Mouse (Mus musculus) small intestine, adult 2 months (tissue): ENCODE measurements around the gene Sprr1b.

ENCODE experiments used
- CTCF ChIP-seq: fragments of 200-500 bp; IDR thresholded peaks from 2 replicates; pipeline ENCODE4 v1.5.1; 2012; ENCODE audit warnings: low read depth, mild to moderate bottlenecking, control low read depth, inconsistent platforms, low read length, moderate library complexity, mixed read lengths; ENCODE audit not compliant: insufficient replicate concordance, insufficient read length; ENCODE audit errors: extremely low read depth
- POLR2A ChIP-seq: fragments of 200-500 bp; IDR thresholded peaks from 2 replicates; pipeline ENCODE4 v1.6.1; 2012; ENCODE audit warnings: low read depth, mild to moderate bottlenecking, control low read depth, inconsistent platforms, low read length, moderate library complexity

DNA sequence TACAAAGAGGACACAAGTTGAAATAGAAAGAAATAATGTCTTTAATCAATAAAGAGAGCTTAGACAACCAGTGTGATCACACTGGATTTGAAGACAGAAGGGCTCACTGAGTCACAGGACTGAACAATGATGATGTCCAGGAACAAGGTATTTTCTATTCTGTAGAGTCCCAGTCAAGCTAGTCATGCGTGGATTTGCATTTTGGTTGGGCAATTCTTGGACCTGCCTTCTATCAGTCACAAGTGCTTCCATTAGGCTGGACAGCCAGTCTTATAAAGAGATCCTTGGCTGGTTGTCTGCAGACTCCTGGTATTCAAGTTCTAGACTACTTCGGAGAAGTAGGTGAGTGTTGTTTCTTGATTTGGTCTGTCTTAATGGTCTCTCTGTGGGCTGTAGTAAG, 30.9 kb downstream of the Sprr1b start, which contains the start of gene Sprr2i:
- TF ChIP-seq CTCF, result no peak
- TF ChIP-seq POLR2A, result no peak
